Mouse (Mus musculus) cerebellum, adult (tissue): ENCODE data around the gene Fars2.

ENCODE experiments used
- ATAC-seq: cut with Nextera tagmentation; 2 replicates; pipeline ENCODE4 v1.9.2; 2017; ENCODE audit warnings: mild to moderate bottlenecking, moderate library complexity, mixed read lengths; ENCODE audit not compliant: insufficient number of reproducible peaks, low FRiP score, low TSS enrichment

The Fars2 gene

DNA sequence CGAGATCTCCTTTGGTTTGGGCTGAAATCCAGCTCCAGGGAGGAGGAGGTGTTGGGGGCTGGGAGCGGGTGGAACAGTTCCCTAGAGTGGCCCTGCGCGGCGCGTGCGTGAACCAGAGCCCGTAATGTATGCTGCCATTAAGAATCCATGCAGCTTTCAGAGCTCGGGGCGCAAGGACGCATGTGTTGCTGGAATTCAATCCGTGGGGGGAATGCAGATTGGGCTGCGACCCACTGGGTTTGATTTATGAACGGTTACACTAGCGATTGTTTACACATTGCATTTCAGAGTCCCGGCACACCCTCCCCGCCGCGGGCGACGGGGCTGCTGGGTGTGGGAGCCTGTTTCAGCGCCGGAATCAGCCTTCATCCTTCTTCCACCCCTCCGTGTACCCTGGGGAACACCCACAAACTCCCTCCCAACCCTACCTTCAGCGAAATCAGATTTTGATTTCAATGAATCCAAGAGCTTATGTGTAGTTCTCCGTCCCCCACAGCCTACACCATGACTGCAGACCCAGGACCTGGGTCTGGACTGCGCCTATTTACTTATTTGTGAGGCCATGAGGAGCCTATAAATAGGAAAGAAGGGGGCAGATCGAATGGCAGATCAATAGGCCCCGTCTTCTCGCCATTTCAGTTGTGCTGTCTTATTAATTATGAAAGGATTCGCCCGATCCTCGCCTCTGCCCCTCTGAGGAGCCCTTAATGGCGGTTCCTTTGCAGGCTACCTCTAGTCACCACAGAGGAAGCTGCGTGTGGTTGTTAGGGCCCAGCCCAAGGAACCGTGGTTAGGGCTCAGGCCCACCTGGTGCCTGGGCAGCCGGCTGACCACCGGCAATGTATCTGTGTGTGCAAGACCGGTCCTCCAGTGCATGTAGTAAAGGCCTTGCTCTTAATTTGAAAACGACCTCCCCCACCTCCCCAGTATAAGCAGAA, 607.6 kb downstream of the Fars2 start:
- ATAC-seq: peak; percentile 62

DNA sequence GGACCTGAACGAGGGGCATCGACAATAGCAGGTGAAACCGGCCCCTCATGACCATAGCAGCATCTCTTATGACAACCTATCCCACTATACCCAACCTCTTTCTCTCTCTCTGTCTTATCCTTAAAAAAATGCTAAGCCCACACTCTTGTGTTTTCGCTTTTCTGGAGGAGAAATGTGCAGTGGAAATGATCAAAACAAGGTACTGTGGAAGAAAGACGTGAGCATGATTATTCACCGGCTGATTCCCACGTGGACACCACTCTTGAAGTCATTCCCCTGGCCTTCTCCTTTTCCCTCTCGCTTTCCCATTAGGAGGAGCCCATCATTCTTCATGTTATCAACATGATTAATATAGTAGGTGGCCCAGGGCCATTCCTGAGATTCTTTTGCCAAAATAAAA, 608.7 kb downstream of the Fars2 start:
- no peak for ATAC-seq

DNA sequence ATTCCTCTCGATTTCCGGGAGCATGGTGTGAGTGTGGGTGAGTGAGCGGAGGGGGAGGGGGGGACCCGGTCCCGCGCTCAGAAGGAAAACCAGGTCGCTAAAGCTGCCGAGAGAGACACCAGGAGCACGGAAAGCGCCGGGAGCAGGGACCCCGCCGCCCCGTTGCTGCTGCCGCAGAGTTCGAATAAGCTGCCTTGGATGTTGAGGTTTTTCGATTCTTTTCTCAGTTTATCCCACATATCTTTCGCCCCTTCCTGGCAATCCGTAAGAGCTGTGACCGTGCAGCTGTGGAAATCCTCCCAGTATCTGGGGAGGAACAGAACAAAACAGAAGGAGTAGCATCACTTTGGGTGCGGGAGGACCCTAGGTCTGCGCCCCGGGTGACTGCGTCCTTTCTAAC, 609.3 kb downstream of the Fars2 start:
- no peak for ATAC-seq

DNA sequence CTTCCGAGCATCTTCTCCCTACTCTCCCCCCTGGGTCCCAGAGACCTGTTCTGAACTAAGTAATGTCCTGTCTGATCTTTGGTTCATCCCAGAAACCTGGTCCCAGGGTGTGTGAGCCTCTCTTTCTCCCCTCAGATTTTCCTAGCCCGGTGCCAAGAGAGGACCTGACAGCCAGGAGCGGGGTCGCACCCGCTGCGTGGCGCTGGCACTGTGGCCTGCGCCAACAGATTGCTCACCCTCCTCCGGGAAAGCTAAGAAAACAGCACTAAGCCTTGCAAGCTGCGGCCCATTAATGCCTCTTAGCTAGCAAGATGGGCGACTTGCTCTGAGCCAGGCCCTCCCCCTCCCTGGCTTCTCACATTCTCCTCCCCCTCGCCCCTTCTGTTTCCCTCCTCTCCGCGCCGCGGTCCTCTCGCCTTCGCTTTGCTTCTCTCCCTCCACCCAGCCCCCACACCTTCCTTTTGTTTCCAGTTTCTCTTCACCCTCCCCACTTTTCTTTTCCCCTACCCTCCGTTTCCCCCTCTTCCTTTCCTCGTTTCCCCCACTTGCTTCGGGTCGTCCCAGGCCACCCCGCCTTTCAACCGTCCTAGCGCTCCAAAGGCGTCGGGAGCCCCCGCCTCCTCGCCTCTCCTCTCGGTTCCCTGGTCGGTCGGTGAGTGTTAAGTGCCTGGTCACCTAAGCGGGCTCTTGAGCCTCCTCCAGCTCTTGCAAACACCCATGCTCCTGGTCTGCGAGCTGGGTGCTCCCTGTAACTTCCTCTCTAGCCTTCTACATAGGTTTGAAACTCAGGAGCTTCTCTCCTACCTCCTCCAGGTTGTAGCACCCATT, 610.0 kb downstream of the Fars2 start:
- peak; percentile 11 for ATAC-seq

DNA sequence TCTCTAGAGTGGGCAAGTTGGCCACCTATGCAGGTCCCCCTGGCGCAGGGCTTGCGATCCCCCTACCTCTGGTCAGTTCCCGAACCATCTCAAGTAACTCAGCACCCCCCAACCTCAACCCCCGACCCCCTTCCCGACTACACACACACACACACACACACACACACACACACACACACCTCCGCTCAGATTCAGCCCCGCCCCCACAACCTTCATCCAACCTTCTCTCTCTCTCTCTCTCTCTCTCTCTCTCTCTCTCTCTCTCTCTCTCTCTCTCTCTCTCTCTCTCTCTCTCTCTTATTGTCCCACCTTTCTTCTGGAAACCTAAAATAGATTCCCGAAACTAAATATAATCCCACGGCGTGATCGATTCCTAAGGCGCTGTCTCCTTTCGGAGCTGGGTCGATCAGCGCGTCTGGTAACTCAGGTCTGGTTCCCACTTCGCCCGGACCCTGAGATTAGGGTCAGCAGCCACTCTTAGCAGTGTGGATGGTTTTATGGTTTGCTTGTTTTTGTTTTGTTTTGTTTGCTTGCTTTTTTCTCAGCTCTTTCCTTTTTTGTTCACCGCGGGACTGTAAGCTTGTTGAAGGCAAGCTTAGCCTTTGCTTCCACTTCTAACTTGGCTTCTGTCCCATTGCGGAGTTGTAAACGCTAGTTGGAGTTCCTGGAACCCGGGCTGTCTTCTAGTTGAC, 610.7 kb downstream of the Fars2 start:
- no peak for ATAC-seq

DNA sequence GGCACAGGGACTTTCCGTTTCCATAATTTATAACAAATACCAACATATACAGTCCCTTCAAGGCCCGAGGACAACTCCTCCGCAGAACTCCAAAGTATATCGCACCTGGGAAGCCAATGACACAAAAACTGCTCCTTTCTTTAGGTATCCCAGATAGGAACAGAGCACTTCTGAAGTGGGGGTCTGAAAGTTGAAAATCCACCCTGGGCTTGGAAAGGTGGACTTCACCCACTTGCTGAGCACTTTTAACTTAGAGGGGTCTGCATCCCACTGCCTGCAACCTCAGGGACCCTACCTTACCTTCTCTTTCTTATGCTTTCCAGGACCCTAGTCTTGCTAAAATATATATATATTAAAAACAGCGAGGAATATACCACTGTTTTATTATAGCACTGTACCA, 611.3 kb downstream of the Fars2 start:
- ATAC-seq: no peak

DNA sequence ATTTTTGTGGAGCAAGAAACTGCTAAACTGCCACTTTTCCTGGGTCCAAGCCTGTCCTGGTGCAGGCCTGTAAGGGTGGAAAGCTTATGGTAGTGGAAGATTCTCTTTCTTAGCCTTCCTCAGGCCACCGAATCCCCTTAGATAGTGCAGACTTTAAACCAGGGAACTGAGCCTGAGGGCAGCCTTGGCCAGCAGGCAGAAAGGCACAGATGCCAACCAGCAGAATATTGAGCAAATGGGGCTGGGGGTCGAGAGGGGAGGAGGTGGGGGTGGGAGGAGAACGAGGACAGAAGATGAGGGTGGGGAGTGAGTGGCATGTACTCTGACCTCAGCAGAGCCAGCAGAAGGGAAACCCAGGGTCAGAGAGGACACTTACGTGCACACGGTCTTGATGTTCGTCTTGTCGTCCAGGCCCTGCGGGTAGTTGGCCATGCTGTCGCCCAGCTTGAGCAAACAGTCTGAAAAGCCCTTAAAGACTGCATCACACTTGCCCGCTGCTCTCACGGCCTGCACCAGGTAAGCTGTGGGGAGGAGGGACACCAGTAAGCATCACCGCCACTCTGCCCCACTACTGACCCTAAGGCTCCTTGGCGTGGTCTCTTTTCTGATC, 612.6 kb downstream of the Fars2 start:
- no peak for ATAC-seq

DNA sequence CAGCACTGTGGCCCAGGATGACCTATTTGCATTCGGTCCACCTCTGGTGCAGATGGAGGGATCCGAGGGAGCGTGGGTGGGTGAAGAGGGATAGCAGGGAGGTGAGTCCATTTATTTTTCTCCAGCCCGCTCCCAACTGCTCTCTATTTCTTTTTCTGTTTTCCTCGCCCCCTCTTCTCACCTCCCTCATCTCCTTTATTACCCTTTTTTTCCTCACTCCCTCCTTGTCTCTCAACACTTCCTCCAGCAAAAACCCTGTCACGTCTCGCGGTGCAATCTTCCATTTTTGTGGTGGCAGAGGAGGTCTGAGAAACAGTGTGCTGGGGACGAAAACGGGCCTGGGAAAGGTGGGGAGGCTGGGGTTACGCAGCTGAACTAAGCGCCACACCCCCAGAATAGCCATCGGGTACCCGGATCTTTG, 613.1 kb downstream of the Fars2 start:
- no peak for ATAC-seq

DNA sequence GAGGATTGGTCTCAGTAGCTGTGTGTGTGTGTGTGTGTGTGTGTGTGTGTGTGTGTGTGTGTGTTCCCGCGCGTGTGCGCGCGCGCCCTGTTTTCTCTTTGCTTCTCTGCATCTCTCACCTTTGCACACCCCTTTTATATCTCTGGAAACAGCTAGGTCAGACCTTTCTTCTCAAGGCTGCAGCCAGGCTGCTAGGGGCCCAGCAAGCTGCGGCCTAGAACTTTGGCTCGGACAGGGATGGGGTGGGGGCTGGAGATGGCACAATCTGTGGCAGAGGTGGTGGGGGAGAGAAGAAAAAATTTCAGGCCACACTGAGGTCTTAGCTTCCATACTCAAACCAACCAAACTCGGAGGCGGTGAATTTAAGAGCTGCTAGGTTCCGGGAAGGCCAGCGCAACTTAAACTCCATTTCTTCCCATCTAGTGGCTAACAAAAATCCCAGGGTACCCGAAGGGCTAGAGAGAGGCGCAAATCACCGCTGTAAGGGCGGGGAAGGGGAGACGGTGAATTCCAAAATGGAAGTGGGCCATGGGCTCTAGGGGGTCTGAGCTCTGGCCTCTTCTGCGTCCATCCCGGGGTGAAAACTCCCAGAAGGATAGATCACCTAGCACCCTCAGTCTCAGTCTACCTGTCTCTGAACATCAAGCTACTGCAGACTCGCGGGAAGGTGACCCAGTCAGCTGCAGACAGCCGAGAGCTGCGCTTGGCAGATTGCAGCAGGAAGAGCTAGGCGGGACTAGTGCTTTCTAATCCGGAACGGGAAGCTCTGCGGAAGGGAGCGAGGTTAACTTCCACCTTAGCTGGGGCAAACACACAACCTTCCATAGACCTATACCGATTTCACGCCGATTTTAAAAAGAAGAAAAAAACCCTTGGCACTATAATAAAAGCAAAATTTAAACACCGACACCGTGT, 614.1 kb downstream of the Fars2 start:
- 0 out of 2 replicates have a peak, but pooled peaks have one; percentile 18 for ATAC-seq

DNA sequence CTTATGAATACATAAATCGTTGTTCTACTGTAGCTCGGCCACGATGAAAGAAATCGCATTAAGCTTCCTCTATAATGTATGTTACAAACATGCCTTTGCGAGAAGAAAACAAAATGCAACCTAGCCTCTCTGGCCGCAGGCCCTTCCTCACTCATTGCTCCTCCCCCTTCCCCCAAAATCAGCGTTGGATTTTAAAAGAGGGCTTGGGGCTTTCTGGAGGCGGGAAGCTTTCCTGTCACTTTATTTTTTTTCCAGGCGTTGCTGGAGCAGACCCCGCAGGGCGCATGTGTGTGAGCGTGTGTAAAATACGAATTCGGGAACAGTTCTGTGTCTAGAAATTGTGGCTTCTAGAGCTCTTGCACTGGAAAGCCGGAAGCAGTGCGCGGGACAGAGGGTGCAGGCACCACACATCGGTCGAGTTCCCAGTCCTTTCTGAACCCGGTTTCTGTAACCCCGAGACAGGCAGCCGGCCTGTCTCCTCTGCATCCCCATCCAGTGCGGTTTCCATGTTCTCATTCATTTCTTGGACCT, 614.8 kb downstream of the Fars2 start:
- no peak for ATAC-seq

DNA sequence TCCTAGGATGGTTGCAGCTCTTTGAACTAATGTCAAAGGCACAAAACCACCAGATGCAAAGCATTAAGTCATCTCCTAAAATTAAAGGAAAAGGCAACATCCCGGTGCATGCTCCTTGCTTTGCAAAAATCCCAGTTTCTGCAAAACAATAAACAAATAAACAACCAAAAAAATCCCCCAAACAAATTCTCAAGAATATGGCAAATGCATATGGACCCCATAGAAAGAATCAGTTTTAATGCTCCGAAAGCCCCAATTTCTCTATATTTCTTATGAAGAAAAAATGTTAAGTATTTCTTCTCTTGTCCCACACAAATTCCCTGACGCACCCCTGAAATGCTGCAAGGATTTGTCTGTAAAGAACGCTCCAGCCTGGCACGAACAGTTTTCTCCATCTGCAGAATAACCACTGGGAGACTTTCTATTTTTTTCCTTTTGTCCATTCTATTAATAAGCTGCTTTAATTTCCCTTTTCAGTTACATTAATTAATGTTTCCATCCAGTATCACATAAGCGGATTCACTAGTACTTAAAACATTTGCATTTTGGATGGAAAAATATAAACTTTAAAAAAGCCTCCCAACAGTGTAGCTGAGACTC, 615.8 kb downstream of the Fars2 start:
- ATAC-seq: no peak

DNA sequence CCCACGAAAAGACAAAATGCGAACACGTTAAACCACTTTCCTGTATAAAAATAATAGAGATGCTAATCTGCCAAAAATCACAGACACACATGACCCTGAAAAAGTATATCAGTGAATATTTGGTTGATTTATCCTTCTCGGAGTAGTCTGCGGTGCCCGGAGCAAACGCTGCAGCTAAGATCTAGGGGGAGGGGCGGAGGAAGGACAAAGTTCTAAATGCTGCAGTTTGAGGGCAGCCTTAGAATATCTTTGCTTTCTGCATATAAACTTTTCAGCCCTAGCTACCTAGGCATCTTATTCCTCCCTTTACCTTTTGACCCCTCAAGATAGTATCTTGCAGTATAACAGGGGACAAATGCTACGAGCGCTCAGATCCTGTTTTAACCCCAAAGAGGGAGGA, 616.4 kb downstream of the Fars2 start:
- ATAC-seq: no peak

DNA sequence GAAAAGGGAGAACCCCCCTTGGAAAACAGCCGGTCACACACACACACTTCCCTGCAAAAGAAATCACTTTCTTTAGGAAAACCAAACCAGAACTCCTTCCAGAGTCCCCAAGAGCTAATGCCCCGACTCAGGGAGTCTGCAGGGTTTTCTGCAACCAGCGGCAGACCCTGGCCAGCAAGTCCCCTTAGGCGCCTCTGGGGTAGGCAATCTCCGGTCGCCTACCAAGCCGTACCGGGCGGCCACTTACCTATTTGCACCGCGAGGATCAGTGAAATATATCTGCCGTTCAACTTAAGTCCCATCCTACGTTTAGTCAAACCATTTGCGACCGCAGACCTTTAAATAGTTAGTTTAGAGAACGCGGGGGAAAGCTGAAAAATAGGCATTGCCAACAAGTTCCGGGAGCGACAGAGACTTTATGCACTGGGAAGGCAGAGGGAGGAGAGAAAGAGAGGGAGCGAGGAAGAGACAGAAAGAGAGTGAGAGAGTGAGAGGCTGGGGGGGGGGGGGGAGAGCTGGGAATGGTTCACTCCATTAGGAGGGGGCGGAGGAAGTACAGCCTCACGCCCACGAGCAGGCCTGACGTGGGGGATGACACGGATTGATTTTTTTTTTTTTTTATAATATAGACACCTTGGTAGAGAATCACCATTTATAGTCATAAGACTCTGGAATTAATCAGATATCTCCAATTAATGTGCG, 616.9 kb downstream of the Fars2 start:
- ATAC-seq: peak; percentile 11; the same call in 1 of the 2 replicates

DNA sequence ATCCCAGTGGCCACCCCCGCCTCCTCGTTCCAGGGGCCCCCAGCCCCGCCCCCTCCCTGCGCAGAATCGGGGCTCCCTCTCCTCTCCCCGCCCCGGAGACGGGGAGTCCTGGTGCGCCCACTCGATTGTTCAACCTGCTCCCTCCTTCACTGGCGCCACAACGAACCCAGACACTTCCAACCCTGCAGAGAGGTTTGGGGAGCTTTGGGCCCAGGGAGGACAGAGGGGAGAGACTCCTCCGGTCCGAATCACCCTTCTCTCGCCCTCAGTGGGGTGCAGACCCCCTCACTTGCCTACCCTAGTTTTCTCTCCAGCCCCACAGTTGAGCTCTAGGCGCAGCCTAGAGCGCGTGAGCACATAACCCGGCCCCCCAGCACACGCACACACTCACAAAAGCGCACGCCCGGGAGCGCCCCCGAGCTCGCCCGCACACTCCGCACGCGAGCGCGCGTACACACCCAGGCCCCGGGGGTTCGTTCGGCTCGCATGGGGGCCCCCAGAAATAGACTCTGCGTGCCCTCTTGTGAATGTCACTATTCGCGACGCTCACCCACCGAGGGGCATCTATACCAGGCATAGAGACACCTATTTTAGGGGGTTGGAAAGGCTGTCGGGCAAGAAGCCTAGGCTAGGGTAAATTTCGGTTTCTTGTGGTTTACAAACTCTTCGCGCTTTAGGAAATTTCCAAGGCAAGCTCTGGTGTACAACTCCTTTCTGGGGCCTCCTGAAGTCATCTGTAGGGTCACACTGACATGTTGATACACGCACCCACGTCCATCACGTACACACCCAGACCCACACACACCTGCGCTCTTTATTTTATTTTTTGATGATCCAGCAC, 617.7 kb downstream of the Fars2 start, which contains the start of gene Nrn1:
Gene Nrn1 (minus strand): TSS at position 401 of the 841 bp plus-strand sequence.
- peak; percentile 27 for ATAC-seq

DNA sequence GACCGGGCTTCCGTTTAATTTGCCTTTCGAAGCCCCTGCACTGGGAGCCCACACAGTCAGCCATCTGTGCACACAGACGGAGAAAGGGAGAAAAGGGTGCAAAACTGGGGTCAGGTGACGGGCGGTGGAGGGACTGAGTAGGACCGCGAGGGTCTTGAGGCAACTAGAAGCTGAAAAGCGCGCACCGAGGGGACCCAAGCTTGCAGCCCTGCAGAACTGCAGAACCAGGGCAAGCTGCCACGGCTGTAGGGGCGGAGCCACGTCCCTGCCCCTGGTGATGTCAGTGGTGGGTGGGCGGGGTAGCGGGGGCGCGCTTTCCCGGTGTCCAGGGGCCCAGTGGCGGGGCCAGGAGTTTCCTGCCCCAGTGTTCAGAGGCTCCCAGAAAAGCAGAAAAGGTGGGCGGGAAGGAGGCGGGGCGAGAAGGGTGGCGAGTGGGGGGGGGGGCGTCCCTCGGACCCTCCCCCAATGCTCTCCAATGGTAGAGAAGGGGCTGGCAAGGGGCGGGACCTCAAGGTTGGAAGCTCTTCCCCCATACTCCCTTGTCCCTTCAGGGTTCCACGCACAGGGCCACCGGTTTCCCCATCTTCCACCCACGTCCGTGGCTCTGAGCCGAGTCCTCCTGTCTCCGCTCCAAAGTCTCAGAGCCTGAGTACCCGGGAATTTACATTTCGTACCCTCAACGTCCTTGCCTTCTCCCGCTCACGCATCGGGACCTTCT, 618.8 kb downstream of the Fars2 start:
- peak; percentile 76 for ATAC-seq

DNA sequence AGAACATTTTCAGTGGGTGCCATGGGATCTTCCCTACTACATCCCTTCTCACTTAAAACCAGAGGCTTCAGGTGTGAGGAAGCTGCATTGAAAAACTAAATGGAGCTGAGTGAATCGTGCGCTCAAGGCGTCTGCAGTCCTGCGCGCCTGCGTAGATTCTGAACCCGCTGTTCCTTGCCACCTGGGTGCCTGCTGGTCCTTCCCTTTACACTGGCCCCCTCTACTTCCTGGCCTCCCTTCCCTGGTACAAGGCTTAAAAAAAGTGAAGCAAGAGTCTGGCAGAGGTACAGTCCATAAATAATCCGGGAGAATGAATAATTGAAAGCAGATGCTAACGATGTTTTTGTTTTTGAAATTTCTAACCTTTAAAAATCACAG, 619.4 kb downstream of the Fars2 start:
- ATAC-seq: peak; percentile 43
